Mouse (Mus musculus) G1E (cell line): ENCODE data around the gene Sh3pxd2b. TPM values are rescaled to one million over a fixed set of nuclear protein-coding genes. Genes with fewer than 3 reads are reported as not detected.
"Not testable (repeated sequence)": the region's sequence is repeated elsewhere in the genome, so short reads cannot be mapped to it uniquely, and the experiment has no call there.

Source experiments
- ATAC-seq: 2 replicates; pipeline ENCODE4 v1.8.0; 2016; ENCODE audit warnings: mild to moderate bottlenecking; ENCODE audit not compliant: insufficient number of reproducible peaks, poor library complexity, low FRiP score, severe bottlenecking; ENCODE audit errors: extremely low read depth
- DNase-seq: peaks from one replicate; pipeline ENCODE4 v3.0.0; 2012; ENCODE audit warnings: low spot score
- H3K27me3 ChIP-seq: 2 replicates; pipeline ENCODE4 v1.6.1; 2012; ENCODE audit warnings: mild to moderate bottlenecking, low read length, inconsistent platforms; ENCODE audit not compliant: insufficient read depth
- H3K36me3 ChIP-seq: replicated peaks from 2 replicates; pipeline ENCODE3; 2012; ENCODE audit warnings: mild to moderate bottlenecking, inconsistent platforms
- H3K4me1 ChIP-seq: 2 replicates; pipeline ENCODE4 v1.6.1; 2012; ENCODE audit warnings: low read depth, low read length, inconsistent platforms, mixed read lengths; ENCODE audit not compliant: insufficient read depth
- H3K4me3 ChIP-seq: 2 replicates; pipeline ENCODE4 v1.5.1; 2012; ENCODE audit warnings: low read depth, mild to moderate bottlenecking, inconsistent platforms, low read length, moderate library complexity, mixed read lengths
- H3K9me3 ChIP-seq: replicated peaks from 2 replicates; pipeline ENCODE4 v1.6.1; 2012; ENCODE audit warnings: inconsistent platforms
- CTCF ChIP-seq: IDR thresholded peaks from 2 replicates; pipeline ENCODE4 v1.5.1; 2012; ENCODE audit warnings: low read depth, low read length, inconsistent platforms, mixed read lengths
- GATA1 ChIP-seq: IDR thresholded peaks from 2 replicates; pipeline ENCODE4 v1.6.1; 2012; ENCODE audit warnings: borderline replicate concordance, low read length, inconsistent platforms, mixed read lengths
- GATA2 ChIP-seq: IDR thresholded peaks from 2 replicates; pipeline ENCODE4 v1.6.1; 2012; ENCODE audit warnings: low read depth, low read length, inconsistent platforms, borderline replicate concordance
- POLR2AphosphoS5 ChIP-seq: IDR thresholded peaks from 2 replicates; pipeline ENCODE4 v1.6.1; 2012; ENCODE audit warnings: low read depth, low read length, inconsistent platforms; ENCODE audit not compliant: insufficient replicate concordance
- TAL1 ChIP-seq: conservative IDR thresholded peaks from 2 replicates; pipeline ENCODE4 v1.6.1; 2012; ENCODE audit warnings: low read depth, low read length, inconsistent platforms, mixed read lengths
- polyA plus RNA-seq: library from polyadenylated mRNA; stranded (reverse); fragments of >175 nt; gene quantifications from 2 replicates; pipeline ENCODE4 v1.2.3, GENCODE M21; 2012
- total RNA-seq, 2 experiments: library from RNA; stranded (forward) in 1 of 2; stranded (reverse) in 1 of 2; fragments of 200-1000 nt in 1 of 2; fragments of >200 nt in 1 of 2; fragmentation: Nextera tagmentation in 1 of 2; gene quantifications; 2 replicates each; pipeline ENCODE4 v1.2.3; 2014 to 2017

The Sh3pxd2b gene
- not detected in 2 replicates for total RNA-seq (2014; fragmentation: Nextera tagmentation)
- 0.12 and 0.16 TPM in 2 replicates for total RNA-seq (2017)
- polyA plus RNA-seq = not detected in 2 replicates

DNA sequence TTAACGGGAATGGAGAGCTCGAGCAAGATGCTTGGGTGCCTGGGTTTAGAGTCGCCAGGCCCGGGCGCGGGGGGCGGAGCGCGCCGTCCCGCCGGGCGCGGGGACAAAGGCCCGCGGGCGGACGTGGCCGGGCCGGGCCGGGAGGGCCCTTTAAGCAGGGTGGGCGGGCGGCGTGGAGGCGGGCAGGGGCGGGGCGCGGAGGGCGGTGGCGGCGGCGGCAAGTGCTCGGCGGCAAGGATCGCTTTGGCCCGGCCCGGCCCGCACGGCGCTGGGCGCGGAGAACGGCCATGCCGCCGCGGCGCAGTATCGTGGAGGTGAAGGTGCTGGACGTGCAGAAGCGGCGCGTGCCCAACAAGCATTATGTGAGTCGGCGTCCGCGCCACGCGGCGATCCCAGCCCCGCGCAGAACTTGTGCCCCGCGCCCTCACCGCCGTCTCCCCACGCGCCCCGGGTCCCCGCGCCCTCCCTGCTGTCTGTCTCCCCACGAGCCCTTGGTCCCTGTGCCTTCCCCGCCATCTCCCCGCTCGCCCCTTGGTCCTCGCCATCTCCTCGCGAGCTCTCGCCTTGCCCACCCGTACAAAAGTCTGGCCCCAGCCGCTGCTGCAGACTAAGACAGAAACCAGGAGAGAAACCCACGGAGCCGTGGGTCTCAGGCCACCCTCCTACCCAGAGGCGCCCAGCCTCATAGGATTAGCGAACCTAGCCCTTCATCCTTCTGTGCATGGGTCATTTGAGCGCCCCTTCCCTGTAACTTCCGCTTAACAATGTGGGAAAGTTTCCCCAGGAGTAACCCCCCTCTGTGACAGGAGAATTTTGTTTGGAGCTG lies at the start of gene Sh3pxd2b:
Gene Sh3pxd2b, plus strand, starts transcription at position 214 of the 826 bp plus-strand sequence.
- Histone ChIP-seq H3K27me3 (peaks cover 33% of the 10 kb centered on the region), H3K4me1 (peaks cover 4% of the 10 kb centered on the region; the same call in 1 of the 2 replicates), H3K4me3 (no peak within 1 kb of the TSS), H3K9me3 (no peaks in the 10 kb centered on the region), H3K36me3 (no peaks in the 10 kb centered on the region)
- TF ChIP-seq TAL1 (no peak), GATA2 (no peak), GATA1 (no peak), CTCF (no peak), POLR2AphosphoS5 (no peak)
- DNase-seq = no peak
- ATAC-seq = no peak

DNA sequence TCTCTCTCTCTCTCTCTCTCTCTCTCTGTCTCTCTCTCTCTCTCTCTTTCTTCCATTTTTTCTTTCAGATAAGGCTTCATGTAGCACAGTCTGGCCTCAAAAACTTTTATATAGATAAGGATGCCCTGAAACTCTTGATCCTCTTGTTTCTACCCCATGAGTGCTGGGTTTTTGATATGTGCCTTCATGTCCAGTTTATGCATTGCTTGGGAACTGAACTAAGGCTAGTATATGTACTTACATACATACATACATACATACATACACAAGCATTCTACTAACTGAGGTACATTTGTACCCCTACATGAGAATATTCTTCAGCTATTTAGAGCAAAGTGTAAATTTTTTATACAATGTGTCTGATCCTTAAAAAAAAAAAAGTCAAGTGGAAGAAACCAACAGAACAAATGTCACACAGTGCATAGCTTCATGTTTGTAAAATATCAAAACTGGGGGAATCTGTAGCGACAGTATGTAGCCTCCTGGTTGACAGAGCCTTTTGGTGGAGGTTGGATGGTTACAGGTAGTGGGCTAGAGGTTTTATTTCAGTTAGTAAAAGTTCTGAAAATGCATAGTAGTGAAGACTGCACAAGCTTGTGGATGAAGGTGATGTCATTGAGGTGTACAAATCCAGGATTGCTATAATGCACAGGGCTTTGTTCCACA lies 49.6 kb upstream of the Sh3pxd2b start:
- H3K4me1 ChIP-seq = peaks cover 39% of the 10 kb centered on the region
- ATAC-seq = no peak
- H3K36me3 ChIP-seq = peaks cover 3% of the 10 kb centered on the region
- no peaks in the 10 kb centered on the region for H3K9me3 ChIP-seq
- DNase-seq = no peak
- peaks cover 17% of the 10 kb centered on the region for H3K27me3 ChIP-seq
- TF ChIP-seq CTCF = no peak
- TF ChIP-seq GATA2 = no peak
- TF ChIP-seq POLR2AphosphoS5 = no peak
- no peak for TF ChIP-seq GATA1
- TF ChIP-seq TAL1 = no peak
- no peak overlapping the region; the same call in 1 of the 2 replicates for H3K4me3 ChIP-seq

DNA sequence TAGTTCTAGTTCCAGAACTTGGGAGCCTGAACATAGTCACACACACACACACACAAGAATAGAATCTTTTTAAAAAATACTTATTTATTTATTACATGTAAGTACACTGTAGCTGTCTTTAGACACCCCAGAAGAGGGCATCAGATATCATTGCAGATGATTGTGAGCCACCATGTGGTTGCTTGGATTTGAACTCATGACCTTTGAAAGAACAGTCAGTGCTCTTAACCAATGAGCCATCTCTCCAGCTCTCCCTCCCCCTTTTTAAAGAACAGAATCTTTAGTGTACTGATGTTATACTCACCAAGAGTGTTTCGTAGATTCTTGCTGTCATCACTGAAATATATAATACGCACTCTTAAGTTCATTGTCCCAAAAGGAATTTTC lies 49.1 kb upstream of the Sh3pxd2b start:
- Histone ChIP-seq H3K4me1 (peaks cover 38% of the 10 kb centered on the region), H3K36me3 (peaks cover 3% of the 10 kb centered on the region), H3K9me3 (no peaks in the 10 kb centered on the region), H3K27me3 (peaks cover 21% of the 10 kb centered on the region), H3K4me3 (no peak overlapping the region)
- TF ChIP-seq GATA1 = no peak
- no peak for TF ChIP-seq POLR2AphosphoS5
- TF ChIP-seq CTCF = no peak
- TF ChIP-seq GATA2 = no peak
- TF ChIP-seq TAL1 = no peak
- ATAC-seq (no peak), DNase-seq (no peak)

DNA sequence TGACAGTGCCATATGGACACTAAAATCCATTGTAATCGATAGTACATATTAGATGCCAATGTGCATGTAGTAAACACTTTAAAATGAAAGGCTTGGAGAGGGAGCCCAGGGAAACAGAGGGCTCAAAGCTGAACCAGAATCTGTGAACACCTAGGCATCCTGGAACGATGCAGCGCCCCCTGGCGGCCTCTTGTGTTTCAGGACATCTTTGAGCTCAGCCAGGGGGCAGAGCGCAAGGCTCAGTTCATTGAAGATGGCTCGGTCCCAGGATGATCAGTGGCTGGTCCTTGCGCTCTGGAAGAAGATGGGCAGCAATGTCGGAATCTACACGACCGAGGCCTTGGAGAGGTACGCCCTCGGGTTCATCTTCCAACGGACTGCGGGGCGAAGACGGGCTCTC lies 47.8 kb upstream of the Sh3pxd2b start, which contains the start of gene Hbq1a:
Gene Hbq1a, plus strand, starts transcription at position 205 of the 400 bp plus-strand sequence.
- Histone ChIP-seq H3K27me3 (peaks cover 31% of the 10 kb centered on the region), H3K4me1 (peaks cover 24% of the 10 kb centered on the region)
- H3K36me3 ChIP-seq, ATAC-seq, H3K9me3 ChIP-seq, H3K4me3 ChIP-seq, DNase-seq: not testable (repeated sequence)
- peak; percentile 45; the same call in 1 of the 2 replicates for TF ChIP-seq CTCF

DNA sequence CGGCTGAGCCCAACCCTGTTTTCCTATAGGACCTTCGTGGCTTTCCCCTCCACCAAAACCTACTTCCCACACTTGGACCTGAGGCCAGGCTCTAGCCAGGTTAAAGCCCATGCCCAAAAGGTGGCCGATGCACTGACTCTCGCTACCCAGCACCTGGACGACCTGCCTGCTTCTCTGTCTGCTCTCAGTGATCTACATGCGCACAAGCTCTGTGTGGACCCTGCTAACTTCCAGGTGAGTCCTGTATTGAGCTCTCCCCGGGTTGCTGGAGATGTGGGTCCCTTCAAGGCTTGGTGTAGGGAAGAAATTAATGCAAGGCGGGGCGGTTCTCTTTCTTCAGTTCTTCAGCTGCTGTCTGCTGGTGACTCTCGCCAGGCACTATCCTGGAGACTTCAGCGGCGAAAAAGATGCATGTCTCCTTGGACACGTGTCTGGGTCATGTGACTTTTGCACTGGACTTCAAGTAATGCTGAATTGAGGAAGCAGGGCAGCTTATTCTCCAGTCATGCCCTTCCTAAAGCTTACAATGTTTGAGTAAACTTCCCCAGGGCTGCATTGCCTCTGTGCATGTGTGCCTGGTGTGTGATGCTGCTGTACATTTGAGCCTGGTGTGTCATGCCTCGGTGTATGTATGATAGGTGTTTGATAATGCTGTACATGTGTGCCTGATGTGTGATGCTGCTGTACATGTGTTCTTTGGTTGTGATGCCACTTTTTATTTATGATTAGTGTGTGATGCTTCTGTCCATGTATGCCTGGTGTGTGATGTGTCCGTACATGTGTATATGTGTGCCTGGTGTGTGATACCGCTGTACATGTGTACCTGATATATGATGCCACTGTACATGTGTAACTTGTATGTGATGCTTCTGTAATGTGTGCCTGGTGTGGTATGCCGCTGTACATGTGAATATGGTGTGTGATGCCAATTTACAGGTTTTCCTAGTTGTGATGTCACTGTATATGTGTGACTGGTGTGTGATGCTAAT lies 47.0 kb upstream of the Sh3pxd2b start:
- Histone ChIP-seq H3K36me3 (no peaks in the 10 kb centered on the region), H3K4me3 (no peak overlapping the region), H3K27me3 (peaks cover 33% of the 10 kb centered on the region), H3K4me1 (peaks cover 17% of the 10 kb centered on the region), H3K9me3 (no peaks in the 10 kb centered on the region)
- DNase-seq = no peak
- no peak for ATAC-seq
- no peak for TF ChIP-seq POLR2AphosphoS5
- TF ChIP-seq GATA1 = no peak
- TF ChIP-seq TAL1 = no peak
- TF ChIP-seq CTCF = no peak
- TF ChIP-seq GATA2 = no peak

DNA sequence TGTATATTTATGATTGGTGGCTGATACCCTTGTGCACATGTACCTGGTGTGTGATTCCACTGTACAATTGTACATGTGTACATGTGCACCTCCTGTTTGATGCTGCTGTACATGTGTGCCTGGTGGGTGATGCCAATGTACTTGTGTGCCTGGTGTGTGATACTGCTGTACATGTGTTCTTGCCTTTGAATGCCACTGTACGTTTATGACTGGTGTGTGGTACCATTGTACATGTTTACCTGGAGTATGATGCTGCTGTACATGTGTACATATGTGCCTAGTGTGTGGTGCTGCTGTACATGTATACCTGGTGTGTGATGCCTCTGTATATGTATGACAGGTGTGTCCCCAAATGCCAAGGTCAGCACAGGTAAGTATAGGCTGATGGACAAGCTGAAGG lies 46.1 kb upstream of the Sh3pxd2b start:
- no peaks in the 10 kb centered on the region for H3K9me3 ChIP-seq
- H3K27me3 ChIP-seq = peaks cover 39% of the 10 kb centered on the region
- H3K4me1 ChIP-seq = peaks cover 15% of the 10 kb centered on the region
- TF ChIP-seq CTCF (no peak), POLR2AphosphoS5 (no peak), GATA2 (no peak), GATA1 (no peak), TAL1 (no peak)
- ATAC-seq = no peak
- H3K36me3 ChIP-seq = no peaks in the 10 kb centered on the region
- no peak for DNase-seq
- no peak overlapping the region for H3K4me3 ChIP-seq
